Mouse (Mus musculus): ENCODE measurements around the gene Rab21. TPM values are rescaled to one million over a fixed set of nuclear protein-coding genes. Genes with fewer than 3 reads are reported as not detected.

Rab21 gene
- polyA plus RNA-seq, 1 experiment from 2014 or later, result 3.0 TPM

DNA sequence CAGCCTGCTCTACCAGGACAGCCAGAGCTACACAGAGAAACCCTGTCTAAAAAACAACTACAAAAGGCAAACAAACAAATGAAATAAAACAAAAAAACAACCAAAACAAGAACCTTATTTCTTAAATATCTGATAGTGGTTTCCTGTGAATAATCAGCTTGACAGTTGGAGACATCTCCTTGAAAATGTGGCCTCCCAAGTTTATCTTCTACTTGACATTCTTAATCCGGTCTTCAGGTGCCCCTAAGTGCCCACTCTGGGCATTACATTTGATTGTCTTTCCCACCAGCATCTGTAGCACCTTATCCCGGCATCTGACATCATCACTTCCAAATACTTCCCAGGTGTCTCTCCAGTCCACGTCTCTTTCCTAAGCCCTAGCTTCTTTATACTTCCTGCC is 61.9 kb downstream of the Rab21 start:
- H3K36me3 ChIP-seq (replicated peaks), result no peaks in the 10 kb centered on the region
- H3K27me3 ChIP-seq (ENCODE audit: poor library complexity, severe bottlenecking), result no peaks in the 10 kb centered on the region
- H3K9me3 ChIP-seq, result no peaks in the 10 kb centered on the region
- H3K27ac ChIP-seq, result no peak overlapping the region
- H3K4me1 ChIP-seq, result peaks cover 26% of the 10 kb centered on the region
- no peak for DNase-seq (ENCODE audit: extremely low spot score, low spot score)
- 75% methylated on average over 3 of the region's 3 CpGs for WGBS
- H3K4me3 ChIP-seq, result no peak overlapping the region

GRCm38 (mm10) chr10:115252321-115252757 is 63.1 kb downstream of the Rab21 start:
- Histone ChIP-seq H3K36me3 (replicated peaks) (no peaks in the 10 kb centered on the region), H3K9me3 (no peaks in the 10 kb centered on the region), H3K4me3 (peak overlapping the region; percentile 94), H3K4me1 (peaks cover 35% of the 10 kb centered on the region), H3K27me3 (ENCODE audit: poor library complexity, severe bottlenecking) (no peaks in the 10 kb centered on the region), H3K27ac (peak overlapping the region; percentile 89)
- DNase-seq (ENCODE audit: extremely low spot score, low spot score), result peak; percentile 32
- 10% methylated on average over 10 of the region's 10 CpGs for WGBS

- Histone ChIP-seq H3K4me1 (peaks cover 35% of the 10 kb centered on the region), H3K27ac (peak within 1 kb of the TSS; percentile 89), H3K36me3 (replicated peaks) (no peaks in the 10 kb centered on the region), H3K27me3 (ENCODE audit: poor library complexity, severe bottlenecking) (no peaks in the 10 kb centered on the region), H3K9me3 (no peaks in the 10 kb centered on the region), H3K4me3 (peak within 1 kb of the TSS; percentile 94)
- DNase-seq (ENCODE audit: extremely low spot score, low spot score), result peak; percentile 100
- WGBS, result under 1% methylated on average over 67 of the region's 67 CpGs
Observed at GRCm38 (mm10) chr10:115251088-115251934, 64.1 kb downstream of the Rab21 start, which contains the start of gene Tbc1d15. Gene Tbc1d15, minus strand, starts transcription at chr10:115251467.

GRCm38 (mm10) chr10:115250235-115251087 is 64.9 kb downstream of the Rab21 start:
- Histone ChIP-seq H3K27ac (peak overlapping the region; percentile 89), H3K4me3 (peak overlapping the region; percentile 94), H3K36me3 (replicated peaks) (no peaks in the 10 kb centered on the region), H3K27me3 (ENCODE audit: poor library complexity, severe bottlenecking) (no peaks in the 10 kb centered on the region), H3K9me3 (no peaks in the 10 kb centered on the region), H3K4me1 (peaks cover 35% of the 10 kb centered on the region)
- WGBS, result 32% methylated on average over 38 of the region's 38 CpGs
- no peak for DNase-seq (ENCODE audit: extremely low spot score, low spot score)

DNA sequence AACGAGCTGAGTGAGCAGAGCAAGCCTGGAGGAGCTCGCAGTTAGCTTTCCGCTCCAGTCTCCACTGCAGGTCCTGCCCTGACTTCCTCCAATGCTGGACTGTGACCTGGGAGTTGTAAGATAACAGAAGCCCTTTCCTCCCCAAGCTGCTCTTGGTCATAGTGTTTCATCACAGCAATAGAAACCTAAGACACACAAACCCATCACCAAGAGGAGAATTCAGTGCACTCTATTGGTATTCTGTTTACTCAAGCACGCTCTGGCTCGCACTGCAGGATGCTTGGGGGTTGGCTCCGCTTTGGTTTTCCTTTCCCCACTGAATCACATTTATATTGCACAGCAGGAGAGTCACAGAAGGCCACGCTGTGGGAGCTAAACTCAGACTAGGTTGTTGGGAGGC is 67.4 kb downstream of the Rab21 start:
- no peaks in the 10 kb centered on the region for H3K36me3 ChIP-seq (replicated peaks)
- no peak for DNase-seq (ENCODE audit: extremely low spot score, low spot score)
- H3K4me3 ChIP-seq, result no peak overlapping the region
- no peaks in the 10 kb centered on the region for H3K9me3 ChIP-seq
- H3K4me1 ChIP-seq, result peaks cover 35% of the 10 kb centered on the region
- no peaks in the 10 kb centered on the region for H3K27me3 ChIP-seq (ENCODE audit: poor library complexity, severe bottlenecking)
- no peak overlapping the region for H3K27ac ChIP-seq
- 57% methylated on average over 7 of the region's 7 CpGs for WGBS

GRCm38 (mm10) chr10:115245488-115245887 is 69.9 kb downstream of the Rab21 start:
- WGBS, result 91% methylated on average over 2 of the region's 2 CpGs
- no peak overlapping the region for H3K27ac ChIP-seq
- H3K9me3 ChIP-seq, result no peaks in the 10 kb centered on the region
- DNase-seq (ENCODE audit: extremely low spot score, low spot score), result no peak
- no peaks in the 10 kb centered on the region for H3K27me3 ChIP-seq (ENCODE audit: poor library complexity, severe bottlenecking)
- H3K4me1 ChIP-seq, result peaks cover 27% of the 10 kb centered on the region
- H3K36me3 ChIP-seq (replicated peaks), result peaks cover under 1% of the 10 kb centered on the region
- no peak overlapping the region for H3K4me3 ChIP-seq

DNA sequence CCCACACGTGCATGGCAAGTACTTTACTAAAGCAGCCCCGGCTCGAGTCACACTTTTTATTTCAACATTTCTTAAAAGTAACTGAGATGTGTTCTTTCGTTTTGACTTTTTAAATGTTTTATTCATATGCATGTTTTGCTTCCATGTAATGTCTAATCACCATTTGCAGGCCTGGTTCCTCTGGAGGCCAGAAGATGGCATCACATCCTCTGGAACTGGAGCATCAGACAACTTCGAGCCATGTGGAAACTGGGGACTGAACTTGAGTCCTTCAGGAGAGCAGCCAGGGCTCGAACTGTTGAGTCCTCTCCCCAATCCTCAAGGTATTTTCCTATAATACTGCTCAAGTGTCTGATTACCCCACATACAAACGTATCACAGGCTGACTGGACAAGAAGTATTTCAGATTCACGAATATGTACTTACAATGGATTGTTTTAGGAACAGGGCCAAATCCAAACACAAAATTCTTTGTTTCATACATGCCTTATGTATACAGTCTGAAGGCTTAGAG is 74.3 kb downstream of the Rab21 start:
- WGBS, result 88% methylated on average over 8 of the region's 8 CpGs
- Histone ChIP-seq H3K4me3 (no peak overlapping the region), H3K4me1 (no peaks in the 10 kb centered on the region), H3K9me3 (no peaks in the 10 kb centered on the region), H3K27ac (no peak overlapping the region), H3K36me3 (replicated peaks) (peaks cover 25% of the 10 kb centered on the region), H3K27me3 (ENCODE audit: poor library complexity, severe bottlenecking) (no peaks in the 10 kb centered on the region)
- DNase-seq (ENCODE audit: extremely low spot score, low spot score), result no peak

DNA sequence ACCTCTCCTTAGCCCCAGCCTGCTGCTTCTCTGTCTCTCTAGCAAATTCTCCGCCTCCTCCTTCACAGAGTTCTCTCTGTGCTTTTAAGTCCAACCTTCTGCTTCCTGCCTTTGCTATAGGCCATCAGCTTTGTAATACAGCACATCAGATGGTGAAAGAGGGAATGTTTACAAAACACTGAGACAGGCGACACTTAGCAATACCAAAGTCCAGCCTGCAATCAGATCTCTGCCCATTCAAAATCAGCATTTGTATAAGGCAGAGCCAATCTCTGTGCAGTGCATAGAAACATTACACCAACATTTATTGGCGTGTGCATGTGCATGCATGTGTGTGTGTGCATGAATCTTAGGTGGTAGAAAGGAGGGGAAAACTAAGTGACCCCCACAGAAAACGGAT is 77.5 kb downstream of the Rab21 start:
- no peak for DNase-seq (ENCODE audit: extremely low spot score, low spot score)
- Histone ChIP-seq H3K27me3 (ENCODE audit: poor library complexity, severe bottlenecking) (no peaks in the 10 kb centered on the region), H3K27ac (no peak overlapping the region), H3K4me1 (no peaks in the 10 kb centered on the region), H3K36me3 (replicated peaks) (peaks cover 29% of the 10 kb centered on the region), H3K4me3 (no peak overlapping the region), H3K9me3 (no peaks in the 10 kb centered on the region)
- WGBS, result 90% methylated on average over 4 of the region's 4 CpGs

Other genes with a start within 250 kb of the Rab21 start
- not detected in 2 replicates for gene Tph2, start 130.6 kb downstream of the Rab21 start, polyA plus RNA-seq (2016; fragmentation: Nextera tagmentation; extraction: Ambion mirVana)
- 44.7 and 52.4 TPM in 2 replicates for gene Tbc1d15, start 64.1 kb downstream of the Rab21 start, polyA plus RNA-seq (2016; fragmentation: Nextera tagmentation; extraction: Ambion mirVana)
- gene Tmem19, start 46.9 kb upstream of the Rab21 start, polyA plus RNA-seq (2016; fragmentation: Nextera tagmentation; extraction: Ambion mirVana), result 27.3 and 30.1 TPM in 2 replicates
- 19.1 and 22.3 TPM in 2 replicates for gene Thap2, start 68.8 kb upstream of the Rab21 start, polyA plus RNA-seq (2016; fragmentation: Nextera tagmentation; extraction: Ambion mirVana)
- 14.7 and 18.0 TPM in 2 replicates for gene Zfc3h1, start 69.4 kb upstream of the Rab21 start, polyA plus RNA-seq (2016; fragmentation: Nextera tagmentation; extraction: Ambion mirVana)

Data from forebrain, embryonic 10.5 days (tissue).